Mouse (Mus musculus) E14TG2a.4 (cell line): ENCODE results near the gene 4921517D22Rik.
"Not testable (repeated sequence)": the region's sequence is repeated elsewhere in the genome, so short reads cannot be mapped to it uniquely, and the experiment has no call there.

Source experiments
- H3K27me3 ChIP-seq: 2 replicates; pipeline ENCODE4 v1.6.1; 2014; ENCODE audit warnings: low read length, control low read depth; ENCODE audit not compliant: insufficient read depth
- H3K36me3 ChIP-seq: 2 replicates; pipeline ENCODE4 v1.6.1; 2014; ENCODE audit warnings: low read length, control low read depth; ENCODE audit not compliant: insufficient read depth
- H3K4me1 ChIP-seq: replicated peaks from 2 replicates; pipeline ENCODE4 v1.6.1; 2014; ENCODE audit warnings: low read depth, low read length, control low read depth
- H3K4me3 ChIP-seq: replicated peaks from 2 replicates; pipeline ENCODE4 v1.5.1; 2014; ENCODE audit warnings: mild to moderate bottlenecking, low read length
- H3K9me3 ChIP-seq: 2 replicates; pipeline ENCODE4 v1.6.1; 2014; ENCODE audit warnings: low read length, control low read depth
- CTCF ChIP-seq: conservative IDR thresholded peaks from 2 replicates; pipeline ENCODE4 v1.5.1; 2014; ENCODE audit warnings: low read length
- NANOG ChIP-seq: IDR thresholded peaks from 2 replicates; pipeline ENCODE4 v1.6.1; 2014; ENCODE audit warnings: borderline replicate concordance, low read length, mixed read lengths
- POU5F1 ChIP-seq: IDR thresholded peaks from 2 replicates; pipeline ENCODE4 v1.6.1; 2014; ENCODE audit warnings: low read length, borderline replicate concordance

4921517D22Rik gene

GRCm38 (mm10) chr13:59694008-59694407 is at the start of gene 4921517D22Rik:
4921517D22Rik (minus strand) TSS chr13:59694108.
- Histone ChIP-seq H3K9me3 (peaks cover 5% of the 10 kb centered on the region), H3K4me1 (peaks cover 13% of the 10 kb centered on the region), H3K36me3 (no peaks in the 10 kb centered on the region), H3K27me3 (no peaks in the 10 kb centered on the region), H3K4me3 (no peak within 1 kb of the TSS)
- TF ChIP-seq POU5F1 (no peak), CTCF (no peak), NANOG (no peak)

DNA sequence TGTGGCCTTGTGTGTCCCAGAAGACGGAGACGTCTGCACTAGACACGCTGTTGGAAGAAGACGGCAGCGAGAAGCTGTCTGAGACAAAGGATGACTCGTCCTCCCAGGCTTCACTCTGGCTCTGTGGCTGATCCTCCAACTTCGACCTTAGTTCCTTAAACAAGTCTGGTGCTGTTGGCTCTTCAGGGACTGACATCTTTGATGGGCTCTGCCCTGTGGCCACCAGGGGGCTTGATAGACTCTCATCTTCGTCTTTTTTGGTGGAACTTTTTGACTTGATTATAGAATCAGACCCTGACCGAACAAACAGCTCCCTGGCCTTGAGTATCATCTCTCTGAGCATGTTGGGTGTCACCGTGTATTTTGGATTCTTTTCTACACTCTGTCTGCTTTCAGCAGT is 47.8 kb upstream of the 4921517D22Rik start:
- no peaks in the 10 kb centered on the region for H3K36me3 ChIP-seq
- no peak overlapping the region for H3K4me3 ChIP-seq
- TF ChIP-seq NANOG (no peak), CTCF (peak; percentile 17; the same call in 1 of the 2 replicates)
- H3K27me3 ChIP-seq: no peaks in the 10 kb centered on the region
- H3K4me1 ChIP-seq: peaks cover 5% of the 10 kb centered on the region
- no peaks in the 10 kb centered on the region for H3K9me3 ChIP-seq

DNA sequence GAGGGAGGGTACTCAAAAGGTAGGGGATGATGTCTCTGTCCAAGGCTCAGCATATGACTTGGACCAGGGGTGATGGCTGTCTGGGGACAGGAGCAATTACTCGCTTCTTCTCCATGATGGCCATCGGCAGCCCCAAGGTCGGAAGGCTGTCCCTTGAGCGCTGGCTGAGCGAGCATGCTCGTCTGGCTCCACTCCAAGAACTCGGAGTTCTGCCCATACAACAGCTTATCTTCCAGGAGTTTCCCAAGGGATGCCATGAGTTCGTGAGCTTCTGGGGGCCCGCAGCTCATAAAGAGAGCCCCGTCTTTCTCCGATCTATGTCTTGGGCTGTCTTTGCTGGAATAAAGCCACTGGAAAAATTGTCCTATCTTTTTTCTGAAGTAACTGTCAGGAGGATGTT is 47.2 kb upstream of the 4921517D22Rik start:
- no peaks in the 10 kb centered on the region for H3K27me3 ChIP-seq
- no peak for TF ChIP-seq POU5F1
- no peak for TF ChIP-seq NANOG
- TF ChIP-seq CTCF: no peak
- H3K36me3 ChIP-seq: no peaks in the 10 kb centered on the region
- no peaks in the 10 kb centered on the region for H3K4me1 ChIP-seq
- H3K9me3 ChIP-seq: no peaks in the 10 kb centered on the region
- no peak overlapping the region for H3K4me3 ChIP-seq

DNA sequence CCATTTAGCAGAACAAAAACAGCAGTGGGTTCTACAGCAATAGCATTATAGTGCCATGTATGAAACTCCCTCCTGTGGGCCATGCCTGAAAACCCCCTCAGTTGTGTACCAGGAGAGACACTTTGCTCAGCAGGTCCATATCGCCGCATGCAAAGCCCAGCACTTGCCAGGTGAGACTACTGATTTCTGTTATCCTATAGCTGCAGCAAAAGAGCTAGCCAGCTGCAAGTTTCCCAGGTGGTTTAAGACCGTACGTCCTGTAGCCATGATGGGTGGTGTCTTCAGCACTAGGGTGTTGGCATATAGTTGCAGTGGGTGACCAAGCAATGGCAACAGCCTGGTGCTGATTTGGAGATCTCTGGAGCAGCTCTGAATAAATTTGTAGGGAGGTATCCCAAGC is 45.5 kb upstream of the 4921517D22Rik start:
- Histone ChIP-seq H3K27me3 (no peaks in the 10 kb centered on the region), H3K4me1 (peaks cover 13% of the 10 kb centered on the region), H3K36me3 (no peaks in the 10 kb centered on the region), H3K4me3 (no peak overlapping the region), H3K9me3 (no peaks in the 10 kb centered on the region)
- TF ChIP-seq POU5F1 (no peak), NANOG (no peak), CTCF (no peak)

- no peaks in the 10 kb centered on the region for H3K27me3 ChIP-seq
- TF ChIP-seq POU5F1 (no peak), CTCF (no peak), NANOG (no peak)
- H3K9me3 ChIP-seq: no peaks in the 10 kb centered on the region
- no peak overlapping the region for H3K4me3 ChIP-seq
- peaks cover 22% of the 10 kb centered on the region for H3K4me1 ChIP-seq
- H3K36me3 ChIP-seq: no peaks in the 10 kb centered on the region
Measured at GRCm38 (mm10) chr13:59738455-59738854, 44.5 kb upstream of the 4921517D22Rik start.

DNA sequence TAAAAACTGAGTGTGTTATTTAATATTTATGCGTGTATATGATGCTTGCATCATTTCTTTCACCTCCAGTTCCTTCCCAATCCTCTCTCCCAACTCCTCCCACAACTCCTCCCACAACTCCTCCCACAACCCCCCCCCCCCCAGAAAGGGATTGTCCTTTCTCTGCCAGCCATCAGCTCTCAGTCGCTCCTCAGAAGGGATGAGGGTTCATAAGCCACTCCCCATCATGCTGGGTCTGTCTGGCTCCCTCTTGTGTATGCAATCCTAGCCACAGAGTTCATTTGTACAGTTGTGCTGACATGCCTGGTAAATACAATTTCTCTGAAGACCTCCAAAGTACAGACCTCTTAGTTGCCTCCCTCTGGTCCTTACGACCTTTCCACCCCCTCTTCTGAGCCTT is 41.3 kb upstream of the 4921517D22Rik start:
- no peak for TF ChIP-seq NANOG
- no peak for TF ChIP-seq POU5F1
- no peak for TF ChIP-seq CTCF
- H3K9me3 ChIP-seq: no peaks in the 10 kb centered on the region
- H3K4me1 ChIP-seq: peaks cover 41% of the 10 kb centered on the region
- H3K4me3 ChIP-seq: no peak overlapping the region
- no peaks in the 10 kb centered on the region for H3K27me3 ChIP-seq
- no peaks in the 10 kb centered on the region for H3K36me3 ChIP-seq

DNA sequence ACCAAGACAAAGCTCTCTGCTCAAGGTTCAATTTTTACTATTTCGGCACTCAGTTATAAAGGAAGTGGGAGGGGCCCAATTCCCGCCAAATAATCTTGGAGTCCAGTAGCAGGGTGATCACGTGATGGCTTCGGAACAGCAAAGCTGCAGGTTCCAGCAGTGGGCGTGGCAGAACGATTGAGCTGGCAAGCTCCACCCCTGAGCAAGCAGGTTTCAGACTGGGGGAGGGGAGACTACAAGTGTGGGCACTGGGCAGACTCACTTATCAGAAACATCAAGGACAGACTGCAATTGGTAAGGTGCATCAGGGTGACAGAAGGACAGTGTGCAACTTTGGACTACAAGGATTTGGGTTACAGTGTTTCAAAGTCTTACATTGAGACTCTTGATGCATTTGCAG is 40.4 kb upstream of the 4921517D22Rik start:
- not testable (repeated sequence) for H3K9me3 ChIP-seq, H3K36me3 ChIP-seq
- H3K4me1 ChIP-seq: peaks cover 44% of the 10 kb centered on the region

DNA sequence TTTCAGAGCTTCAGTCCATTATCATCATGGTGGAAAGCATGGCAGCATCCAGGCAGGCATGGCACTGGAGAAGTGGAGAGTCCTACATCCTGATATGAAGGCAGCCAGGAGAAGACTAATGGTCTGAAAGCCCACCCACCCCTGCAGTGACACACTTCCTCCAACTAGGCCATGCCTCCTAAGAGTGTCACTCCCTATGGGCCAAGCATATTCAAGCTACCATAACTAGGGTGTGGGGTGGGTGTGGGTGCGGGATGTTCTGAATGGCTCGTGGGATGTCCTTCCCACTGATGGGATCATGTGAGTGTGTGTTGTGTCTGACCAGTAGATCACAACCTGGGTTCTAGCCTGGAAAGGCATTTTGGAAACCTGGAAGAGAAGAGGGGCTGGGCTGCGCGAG is 40.0 kb upstream of the 4921517D22Rik start:
- Histone ChIP-seq H3K36me3 (no peaks in the 10 kb centered on the region), H3K4me1 (peaks cover 44% of the 10 kb centered on the region)
- TF ChIP-seq CTCF (no peak), NANOG (no peak), POU5F1 (no peak)

More for the DNA sequence above, 40.4 kb upstream of the 4921517D22Rik start:
- peak overlapping the region; percentile 11; the same call in 1 of the 2 replicates for H3K4me3 ChIP-seq
- H3K27me3 ChIP-seq: not testable (repeated sequence)

DNA sequence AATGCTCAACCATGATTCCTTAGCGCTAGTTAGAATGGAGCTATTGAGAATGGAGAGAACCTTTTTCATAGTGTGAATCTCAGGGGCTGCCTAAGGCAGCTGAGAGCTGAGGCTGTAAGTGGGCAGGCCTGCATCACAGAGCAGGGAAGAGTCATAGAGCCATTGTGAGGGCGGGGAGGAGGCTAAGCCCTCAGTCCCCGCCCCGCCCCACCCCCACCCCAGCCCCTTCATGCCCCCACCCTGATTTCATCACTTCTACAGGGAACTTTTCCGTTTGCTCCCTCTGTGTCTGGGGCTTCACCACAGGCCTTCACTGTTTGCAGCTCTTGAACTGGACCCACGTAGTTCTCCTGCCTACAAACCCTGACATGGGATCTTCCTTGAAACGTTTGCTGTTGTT is 37.7 kb upstream of the 4921517D22Rik start, which contains the start of gene Spata31d1d:
Spata31d1d (minus strand) TSS at position 101 of the 400 bp plus-strand sequence.
- H3K9me3 ChIP-seq: no peaks in the 10 kb centered on the region
- H3K4me3 ChIP-seq: no peak within 1 kb of the TSS
- no peak for TF ChIP-seq CTCF
- TF ChIP-seq NANOG: no peak
- TF ChIP-seq POU5F1: no peak
- H3K4me1 ChIP-seq: peaks cover 67% of the 10 kb centered on the region
- H3K36me3 ChIP-seq: no peaks in the 10 kb centered on the region
- peaks cover 5% of the 10 kb centered on the region; the same call in 1 of the 2 replicates for H3K27me3 ChIP-seq

More for the DNA sequence above, 40.0 kb upstream of the 4921517D22Rik start:
- H3K27me3 ChIP-seq: no peaks in the 10 kb centered on the region
- H3K4me3 ChIP-seq: no peak overlapping the region
- H3K9me3 ChIP-seq: no peaks in the 10 kb centered on the region
